Mouse (Mus musculus): Measurements from ENCODE around the gene Dctn2. TPM values are rescaled to one million over a fixed set of nuclear protein-coding genes. Genes with fewer than 3 reads are reported as not detected.

The Dctn2 gene
- polyA plus RNA-seq, 1 experiment, result 200 TPM

- WGBS, result 14% methylated on average over 17 of the region's 17 CpGs
- peak; percentile 70 for DNase-seq
- peak overlapping the region; percentile 91 for H3K27ac ChIP-seq (ENCODE audit: control insufficient read depth, insufficient read depth, low read length)
Observed at GRCm38 (mm10) chr10:127323131-127323855, 57.1 kb downstream of the Dctn2 start.

GRCm38 (mm10) chr10:127324495-127324894, 58.3 kb downstream of the Dctn2 start:
- 2% methylated on average over 7 of the region's 7 CpGs for WGBS
- H3K27ac ChIP-seq (ENCODE audit: control insufficient read depth, insufficient read depth, low read length), result peak overlapping the region; percentile 46; the same call in 1 of the 2 replicates
- no peak overlapping the region for H3K4me3 ChIP-seq (ENCODE audit: control insufficient read depth, insufficient read depth, low read length)
- no peak for TF ChIP-seq POLR2A (IDR thresholded peaks at IDR 0.05; ENCODE audit: control insufficient read depth, extremely low read depth, insufficient read depth, low read length, poor library complexity)
- TF ChIP-seq CTCF (IDR thresholded peaks at IDR 0.05; ENCODE audit: borderline replicate concordance, control insufficient read depth, extremely low read depth, insufficient read depth, low read length, poor library complexity), result no peak
- H3K36me3 ChIP-seq (ENCODE audit: control insufficient read depth, insufficient read depth, low read length), result peaks cover 15% of the 10 kb centered on the region
- DNase-seq, result peak; percentile 89
- H3K4me1 ChIP-seq (replicated peaks; ENCODE audit: control insufficient read depth, insufficient read depth, low read length), result peaks cover 60% of the 10 kb centered on the region
- no peaks in the 10 kb centered on the region for H3K27me3 ChIP-seq (ENCODE audit: control insufficient read depth, insufficient read depth, low read length)

More at GRCm38 (mm10) chr10:127323131-127323855, 57.1 kb downstream of the Dctn2 start:
- no peak for TF ChIP-seq POLR2A (IDR thresholded peaks at IDR 0.05; ENCODE audit: control insufficient read depth, extremely low read depth, insufficient read depth, low read length, poor library complexity)
- no peak for TF ChIP-seq CTCF (IDR thresholded peaks at IDR 0.05; ENCODE audit: borderline replicate concordance, control insufficient read depth, extremely low read depth, insufficient read depth, low read length, poor library complexity)
- Histone ChIP-seq H3K27me3 (ENCODE audit: control insufficient read depth, insufficient read depth, low read length) (no peaks in the 10 kb centered on the region), H3K36me3 (ENCODE audit: control insufficient read depth, insufficient read depth, low read length) (peaks cover 8% of the 10 kb centered on the region), H3K4me3 (ENCODE audit: control insufficient read depth, insufficient read depth, low read length) (peak overlapping the region; percentile 45), H3K4me1 (replicated peaks; ENCODE audit: control insufficient read depth, insufficient read depth, low read length) (peaks cover 61% of the 10 kb centered on the region)

- Histone ChIP-seq H3K4me1 (replicated peaks; ENCODE audit: control insufficient read depth, insufficient read depth, low read length) (peaks cover 57% of the 10 kb centered on the region), H3K27me3 (ENCODE audit: control insufficient read depth, insufficient read depth, low read length) (no peaks in the 10 kb centered on the region), H3K36me3 (ENCODE audit: control insufficient read depth, insufficient read depth, low read length) (peaks cover 17% of the 10 kb centered on the region), H3K4me3 (ENCODE audit: control insufficient read depth, insufficient read depth, low read length) (peak overlapping the region; percentile 44), H3K27ac (ENCODE audit: control insufficient read depth, insufficient read depth, low read length) (peak overlapping the region; percentile 92)
- TF ChIP-seq CTCF (IDR thresholded peaks at IDR 0.05; ENCODE audit: borderline replicate concordance, control insufficient read depth, extremely low read depth, insufficient read depth, low read length, poor library complexity), result no peak
- no peak for TF ChIP-seq POLR2A (IDR thresholded peaks at IDR 0.05; ENCODE audit: control insufficient read depth, extremely low read depth, insufficient read depth, low read length, poor library complexity)
- peak; percentile 77 for DNase-seq
- 6% methylated on average over 14 of the region's 14 CpGs for WGBS
Observed at GRCm38 (mm10) chr10:127325454-127326016, 59.4 kb downstream of the Dctn2 start.

GRCm38 (mm10) chr10:127326017-127326801, 60.0 kb downstream of the Dctn2 start:
- Histone ChIP-seq H3K4me3 (ENCODE audit: control insufficient read depth, insufficient read depth, low read length) (peak overlapping the region; percentile 44), H3K4me1 (replicated peaks; ENCODE audit: control insufficient read depth, insufficient read depth, low read length) (peaks cover 50% of the 10 kb centered on the region), H3K27ac (ENCODE audit: control insufficient read depth, insufficient read depth, low read length) (peak overlapping the region; percentile 92), H3K27me3 (ENCODE audit: control insufficient read depth, insufficient read depth, low read length) (no peaks in the 10 kb centered on the region), H3K36me3 (ENCODE audit: control insufficient read depth, insufficient read depth, low read length) (peaks cover 17% of the 10 kb centered on the region)
- 58% methylated on average over 54 of the region's 54 CpGs for WGBS
- TF ChIP-seq POLR2A (IDR thresholded peaks at IDR 0.05; ENCODE audit: control insufficient read depth, extremely low read depth, insufficient read depth, low read length, poor library complexity) (no peak), CTCF (IDR thresholded peaks at IDR 0.05; ENCODE audit: borderline replicate concordance, control insufficient read depth, extremely low read depth, insufficient read depth, low read length, poor library complexity) (no peak)
- peak; percentile 57 for DNase-seq

- DNase-seq, result no peak
- 92% methylated on average over 29 of the region's 29 CpGs for WGBS
- Histone ChIP-seq H3K36me3 (ENCODE audit: control insufficient read depth, insufficient read depth, low read length) (peaks cover 17% of the 10 kb centered on the region), H3K27me3 (ENCODE audit: control insufficient read depth, insufficient read depth, low read length) (no peaks in the 10 kb centered on the region), H3K27ac (ENCODE audit: control insufficient read depth, insufficient read depth, low read length) (no peak overlapping the region), H3K4me1 (replicated peaks; ENCODE audit: control insufficient read depth, insufficient read depth, low read length) (peaks cover 44% of the 10 kb centered on the region), H3K4me3 (ENCODE audit: control insufficient read depth, insufficient read depth, low read length) (peak overlapping the region; percentile 44; the same call in 1 of the 2 replicates)
- TF ChIP-seq POLR2A (IDR thresholded peaks at IDR 0.05; ENCODE audit: control insufficient read depth, extremely low read depth, insufficient read depth, low read length, poor library complexity) (no peak), CTCF (IDR thresholded peaks at IDR 0.05; ENCODE audit: borderline replicate concordance, control insufficient read depth, extremely low read depth, insufficient read depth, low read length, poor library complexity) (no peak)
Observed at GRCm38 (mm10) chr10:127326828-127327227, 60.7 kb downstream of the Dctn2 start.

- no peaks in the 10 kb centered on the region for H3K27me3 ChIP-seq (ENCODE audit: control insufficient read depth, insufficient read depth, low read length)
- H3K27ac ChIP-seq (ENCODE audit: control insufficient read depth, insufficient read depth, low read length), result no peak overlapping the region
- H3K36me3 ChIP-seq (ENCODE audit: control insufficient read depth, insufficient read depth, low read length), result peaks cover 17% of the 10 kb centered on the region
- 87% methylated on average over 18 of the region's 18 CpGs for WGBS
- peaks cover 36% of the 10 kb centered on the region for H3K4me1 ChIP-seq (replicated peaks; ENCODE audit: control insufficient read depth, insufficient read depth, low read length)
- H3K4me3 ChIP-seq (ENCODE audit: control insufficient read depth, insufficient read depth, low read length), result no peak overlapping the region
- TF ChIP-seq POLR2A (IDR thresholded peaks at IDR 0.05; ENCODE audit: control insufficient read depth, extremely low read depth, insufficient read depth, low read length, poor library complexity) (no peak), CTCF (IDR thresholded peaks at IDR 0.05; ENCODE audit: borderline replicate concordance, control insufficient read depth, extremely low read depth, insufficient read depth, low read length, poor library complexity) (no peak)
- no peak for DNase-seq
Observed at GRCm38 (mm10) chr10:127327461-127328145, 61.4 kb downstream of the Dctn2 start.

All from thymus, adult 2 months (tissue).